Mouse (Mus musculus): ENCODE measurements around the gene AI467606.

- TF ChIP-seq CTCF (IDR thresholded peaks at IDR 0.05; ENCODE audit: borderline replicate concordance, insufficient read depth, low read depth, low read length) (no peak), POLR2A (IDR thresholded peaks at IDR 0.05; ENCODE audit: borderline replicate concordance, insufficient read depth, low read length) (no peak)
Observed at GRCm38 (mm10) chr7:127082271-127082670, 8.9 kb upstream of the AI467606 start.
